7 mouse cellular contexts compared by ENCODE assay signal in the genomic region with DNA sequence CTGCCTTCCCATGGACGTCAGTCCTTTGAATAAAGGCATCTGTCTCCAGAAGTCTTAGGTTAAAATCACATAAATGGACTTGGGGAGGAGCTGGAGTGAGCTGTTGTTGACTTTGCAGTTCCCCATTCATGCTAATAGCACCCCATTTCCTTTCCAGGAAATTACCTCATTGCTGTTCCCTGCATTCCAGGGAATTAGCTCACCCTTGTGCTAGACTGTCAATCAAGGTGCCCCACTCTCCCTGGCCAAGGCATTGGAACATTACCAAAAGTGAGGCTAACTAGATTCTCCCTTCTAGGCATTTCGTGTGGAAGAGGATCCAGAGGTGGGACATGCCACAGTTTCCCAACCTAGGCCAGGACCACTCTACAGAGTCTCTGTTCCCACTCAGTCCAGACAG.
DNase-seq lines count a peak whose midpoint lies in the region; TF ChIP-seq lines count a peak whose summit lies in the region.

No protein-coding gene starts in this region.

- peak overlapping the region; percentile 46 for H3K27ac ChIP-seq in bone marrow macrophage, adult 2 months (ENCODE audit: insufficient read depth, low read depth, low read length)
- peak overlapping the region; percentile 66; the same call in 1 of the 2 replicates for H3K27ac ChIP-seq in embryonic facial prominence, embryonic 10.5 days (replicated peaks)

- H3K9me3 ChIP-seq in embryonic facial prominence, embryonic 10.5 days = no peaks in the 10 kb centered on the region

- TF ChIP-seq POLR2A in bone marrow macrophage, adult 2 months (IDR thresholded peaks at IDR 0.05; ENCODE audit: borderline replicate concordance, low read depth, low read length) = no peak
- no peak for TF ChIP-seq POLR2A in lung, adult 2 months (IDR thresholded peaks at IDR 0.05; ENCODE audit: borderline replicate concordance, extremely low read depth, low read depth, low read length)

- no peaks in the 10 kb centered on the region for H3K36me3 ChIP-seq in embryonic facial prominence, embryonic 10.5 days (replicated peaks)

- H3K4me3 ChIP-seq in bone marrow macrophage, adult 2 months (ENCODE audit: insufficient read depth, low read length) = no peak overlapping the region
- no peak overlapping the region for H3K4me3 ChIP-seq in embryonic facial prominence, embryonic 10.5 days
- H3K4me3 ChIP-seq in lung, adult 2 months (replicated peaks; ENCODE audit: extremely low read depth, low read depth, low read length) = no peak overlapping the region

- no peaks in the 10 kb centered on the region for H3K27me3 ChIP-seq in embryonic facial prominence, embryonic 10.5 days (replicated peaks; ENCODE audit: low read depth, poor library complexity, severe bottlenecking)

- DNase-seq in embryonic facial prominence, embryonic 10.5 days (ENCODE audit: low spot score) = no peak
- peak; percentile 40 for DNase-seq in heart, postnatal 4 days
- peak; percentile 6 for DNase-seq in lung, adult 2 months
- no peak for DNase-seq in cerebellum, adult 8-10 months
- no peak for DNase-seq in urinary bladder, postnatal 36 days (ENCODE audit: low spot score in 2 of 2)
- no peak for DNase-seq in frontal cortex, postnatal 10 days (ENCODE audit: low spot score in 2 of 2)

- peaks cover 19% of the 10 kb centered on the region for H3K4me1 ChIP-seq in bone marrow macrophage, adult 2 months (ENCODE audit: control insufficient read depth, insufficient read depth, low read length)
- peaks cover 26% of the 10 kb centered on the region for H3K4me1 ChIP-seq in embryonic facial prominence, embryonic 10.5 days
- H3K4me1 ChIP-seq in lung, adult 2 months (ENCODE audit: control insufficient read depth, insufficient read depth, low read length) = peaks cover 6% of the 10 kb centered on the region

- no peak for TF ChIP-seq CTCF in bone marrow macrophage, adult 2 months (IDR thresholded peaks at IDR 0.05; ENCODE audit: low read depth, low read length)
- no peak for TF ChIP-seq CTCF in lung, adult 2 months (IDR thresholded peaks at IDR 0.05; ENCODE audit: insufficient read depth, low read length)

- WGBS in embryonic facial prominence, embryonic 10.5 days = 47% methylated on average over 2 of the region's 2 CpGs
- WGBS in lung, adult 2 months = 22% methylated on average over 2 of the region's 2 CpGs

Comparison
In these comparisons a context has a peak if more than half of its experiments do, and no peak if none do; other contexts are left out.
1. DNase-seq: peak in heart, postnatal 4 days (single experiment) and lung, adult 2 months (single experiment); none in embryonic facial prominence, embryonic 10.5 days (single experiment), cerebellum, adult 8-10 months (single experiment), urinary bladder, postnatal 36 days (0 of 2) and frontal cortex, postnatal 10 days (0 of 2).